16 mouse cellular contexts compared by ENCODE assay signal in the genomic region with DNA sequence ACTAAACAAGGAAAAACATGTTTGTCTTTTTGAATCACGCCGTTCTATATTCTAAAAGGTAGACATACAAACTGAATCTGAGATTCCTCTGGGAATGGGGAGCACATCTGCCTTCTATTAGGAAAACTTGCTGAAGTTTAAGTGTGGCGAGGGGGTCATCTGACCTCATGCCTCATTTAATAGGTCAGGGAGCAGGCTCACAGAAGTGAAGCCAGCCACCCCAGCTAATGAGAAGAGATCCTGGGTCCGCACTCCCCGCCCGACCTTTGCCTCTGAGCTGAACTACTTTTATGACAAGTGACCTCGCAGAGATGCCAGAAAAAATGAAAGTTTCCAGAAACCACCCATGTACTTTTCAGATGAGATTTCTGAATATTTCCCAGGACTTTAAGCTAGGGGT.
DNase-seq lines count a peak whose midpoint lies in the region; TF ChIP-seq lines count a peak whose summit lies in the region.
"Had no signal": no experiment of that assay in that cellular context is flagged by ENCODE, and none has a peak within 500 bp of the region (broad histone marks: within the 10 kb centered on the region; RNA-seq: fewer than 3 reads in every experiment).

No protein-coding gene starts in this region.

- H3K27ac ChIP-seq in gastrocnemius, adult 2 months = no peak overlapping the region
- H3K27ac ChIP-seq: embryonic facial prominence, embryonic 15.5 days; layer of hippocampus, adult 2 months; limb, embryonic 13.5 days; midbrain, embryonic 15.5 days; stomach, embryonic 15.5 days had no signal

- peak; percentile 46 for DNase-seq in adipocyte (ENCODE audit: low spot score)
- DNase-seq in adrenal gland, postnatal 36 days = peak; percentile 39 to 43
- peak; percentile 7 for DNase-seq in kidney, adult 11 months
- DNase-seq in kidney, postnatal 36 days = peak; percentile 30 to 42
- DNase-seq in right cerebral cortex, adult 2 months (ENCODE audit: low spot score in 2 of 2) = no peak
- DNase-seq in left cerebral cortex, postnatal 4 days = no peak
- no peak for DNase-seq in gastrocnemius, adult 2 months
- no peak for DNase-seq in ovary, postnatal 10 days (ENCODE audit: low spot score)
- DNase-seq: cerebellum, adult 11 months; heart, adult 18-20 months; heart, postnatal 4 days had no signal

- intact Hi-C loops in left cerebral cortex, postnatal 4 days (cut with DNase I) = no loop called here
- intact Hi-C loops in gastrocnemius, adult 2 months (cut with DNase I) = no loop called here

- TF ChIP-seq CTCF in gastrocnemius, adult 2 months (IDR thresholded peaks at IDR 0.05) = no peak

- H3K4me3 ChIP-seq in gastrocnemius, adult 2 months = no peak overlapping the region
- H3K4me3 ChIP-seq: embryonic facial prominence, embryonic 15.5 days; layer of hippocampus, adult 2 months; limb, embryonic 13.5 days; midbrain, embryonic 15.5 days; stomach, embryonic 15.5 days had no signal

Comparison
In these comparisons a context has a peak if more than half of its experiments do, and no peak if none do; other contexts are left out.
1. DNase-seq: peak in adipocyte (single experiment), adrenal gland, postnatal 36 days (2 of 2), kidney, adult 11 months (single experiment) and kidney, postnatal 36 days (2 of 2); none in right cerebral cortex, adult 2 months (0 of 2), left cerebral cortex, postnatal 4 days (single experiment), gastrocnemius, adult 2 months (single experiment) and ovary, postnatal 10 days (single experiment).